In genomic region chr1:180364005-180364404, GRCm38 (mm10) we compare ENCODE assay signal across 8 mouse cellular contexts. TPM values are rescaled to one million over a fixed set of nuclear protein-coding genes. Genes with fewer than 3 reads are reported as not detected.
DNase-seq lines count a peak whose midpoint lies in the region; ATAC-seq lines count a peak whose summit lies in the region.

No protein-coding gene starts in this region.

- peaks cover 40% of the 10 kb centered on the region for H3K4me1 ChIP-seq in forebrain, embryonic 13.5 days
- H3K4me1 ChIP-seq in forebrain, embryonic 11.5 days (replicated peaks; ENCODE audit: control insufficient read depth, insufficient read depth, low read length), result peaks cover 6% of the 10 kb centered on the region; the same call in 1 of the 2 replicates
- H3K4me1 ChIP-seq in kidney, embryonic 15.5 days, result peaks cover 70% of the 10 kb centered on the region
- peaks cover 28% of the 10 kb centered on the region for H3K4me1 ChIP-seq in midbrain, embryonic 16.5 days (ENCODE audit: control insufficient read depth, insufficient read depth, low read length)

- H3K4me3 ChIP-seq in forebrain, embryonic 13.5 days, result 0 out of 2 replicates have a peak overlapping the region, but pooled peaks have one; percentile 44
- H3K4me3 ChIP-seq in forebrain, embryonic 11.5 days (ENCODE audit: low read depth, low read length), result no peak overlapping the region
- no peak overlapping the region for H3K4me3 ChIP-seq in kidney, embryonic 15.5 days (replicated peaks)
- H3K4me3 ChIP-seq in midbrain, embryonic 16.5 days (ENCODE audit: low read depth, low read length), result 0 out of 2 replicates have a peak overlapping the region, but pooled peaks have one; percentile 4

- no peaks in the 10 kb centered on the region for H3K9me3 ChIP-seq in forebrain, embryonic 13.5 days (replicated peaks)
- H3K9me3 ChIP-seq in forebrain, embryonic 11.5 days (ENCODE audit: control insufficient read depth, low read length), result no peaks in the 10 kb centered on the region
- H3K9me3 ChIP-seq in kidney, embryonic 15.5 days (replicated peaks), result no peaks in the 10 kb centered on the region
- no peaks in the 10 kb centered on the region for H3K9me3 ChIP-seq in midbrain, embryonic 16.5 days (replicated peaks; ENCODE audit: control insufficient read depth, low read length, poor library complexity, severe bottlenecking)

- peak overlapping the region; percentile 69 for H3K4me2 ChIP-seq in forebrain, embryonic 13.5 days
- no peak overlapping the region for H3K4me2 ChIP-seq in forebrain, embryonic 11.5 days (ENCODE audit: low read depth, low read length, severe bottlenecking)
- peak overlapping the region; percentile 17; the same call in 1 of the 2 replicates for H3K4me2 ChIP-seq in kidney, embryonic 15.5 days
- peak overlapping the region; percentile 69 for H3K4me2 ChIP-seq in midbrain, embryonic 16.5 days (ENCODE audit: low read length)

- 76% methylated on average over 17 of the region's 17 CpGs for WGBS in forebrain, embryonic 13.5 days
- 82% methylated on average over 17 of the region's 17 CpGs for WGBS in forebrain, embryonic 11.5 days
- WGBS in kidney, embryonic 15.5 days, result 56% methylated on average over 17 of the region's 17 CpGs
- 71% methylated on average over 17 of the region's 17 CpGs for WGBS in midbrain, embryonic 16.5 days

- no peaks in the 10 kb centered on the region for H3K36me3 ChIP-seq in forebrain, embryonic 13.5 days (ENCODE audit: poor library complexity, severe bottlenecking)
- H3K36me3 ChIP-seq in forebrain, embryonic 11.5 days (ENCODE audit: control insufficient read depth, insufficient read depth, low read length), result no peaks in the 10 kb centered on the region
- peaks cover 6% of the 10 kb centered on the region; the same call in 1 of the 2 replicates for H3K36me3 ChIP-seq in kidney, embryonic 15.5 days
- H3K36me3 ChIP-seq in midbrain, embryonic 16.5 days (ENCODE audit: control insufficient read depth, insufficient read depth, low read length), result no peaks in the 10 kb centered on the region

- DNase-seq in forebrain, embryonic 11.5 days (ENCODE audit: low spot score), result no peak
- peak; percentile 91 for DNase-seq in CD4-positive, CD25-positive, alpha-beta regulatory T cell, adult 2 months (ENCODE audit: low read depth, low spot score)
- DNase-seq in frontal cortex, adult 2 months (ENCODE audit: extremely low spot score in 1 of 2, low spot score in 1 of 2), result no peak
- DNase-seq in MN1 (ENCODE audit: low spot score), result no peak

- no peak overlapping the region for H3K9ac ChIP-seq in forebrain, embryonic 13.5 days
- H3K9ac ChIP-seq in forebrain, embryonic 11.5 days (ENCODE audit: low read length), result no peak overlapping the region
- H3K9ac ChIP-seq in kidney, embryonic 15.5 days, result no peak overlapping the region
- peak overlapping the region; percentile 18; the same call in 1 of the 2 replicates for H3K9ac ChIP-seq in midbrain, embryonic 16.5 days (ENCODE audit: low read depth, low read length)

- H3K27me3 ChIP-seq in forebrain, embryonic 13.5 days, result no peaks in the 10 kb centered on the region
- no peaks in the 10 kb centered on the region for H3K27me3 ChIP-seq in forebrain, embryonic 11.5 days (ENCODE audit: control insufficient read depth, insufficient read depth, low read length)
- no peaks in the 10 kb centered on the region for H3K27me3 ChIP-seq in kidney, embryonic 15.5 days
- H3K27me3 ChIP-seq in midbrain, embryonic 16.5 days (ENCODE audit: control insufficient read depth, insufficient read depth, low read depth, low read length), result no peaks in the 10 kb centered on the region

- H3K27ac ChIP-seq in forebrain, embryonic 13.5 days, result 0 out of 2 replicates have a peak overlapping the region, but pooled peaks have one; percentile 17
- no peak overlapping the region for H3K27ac ChIP-seq in forebrain, embryonic 11.5 days (ENCODE audit: low read depth, low read length)
- peak overlapping the region; percentile 85 for H3K27ac ChIP-seq in kidney, embryonic 15.5 days
- H3K27ac ChIP-seq in midbrain, embryonic 16.5 days (ENCODE audit: low read length), result peak overlapping the region; percentile 98

- no peak for ATAC-seq in forebrain, embryonic 13.5 days
- no peak for ATAC-seq in forebrain, embryonic 11.5 days (replicated peaks; ENCODE audit: low FRiP score)
- peak; percentile 14 for ATAC-seq in granulocyte monocyte progenitor cell, adult 5-6 weeks (replicated peaks; ENCODE audit: poor library complexity, severe bottlenecking)
- ATAC-seq in kidney, embryonic 15.5 days (replicated peaks; ENCODE audit: low FRiP score), result no peak
- no peak for ATAC-seq in midbrain, embryonic 16.5 days

RNA-seq across cellular contexts. Expression of gene Itpkb, which starts 33.7 kb away (rescaled TPM):
- 2.3 and 2.5 TPM in 2 replicates for polyA plus RNA-seq in forebrain, embryonic 13.5 days (2015; fragmentation: Nextera tagmentation; extraction: Ambion mirVana)
- polyA plus RNA-seq in forebrain, embryonic 11.5 days (2014; fragmentation: Nextera tagmentation; extraction: Ambion mirVana), result 3.0 and 3.2 TPM in 2 replicates
- total RNA-seq in granulocyte monocyte progenitor cell, adult 5-6 weeks (2014; fragmentation: Nextera tagmentation), result 18.7 and 19.6 TPM in 2 replicates
- 9.6 and 13.3 TPM in 2 replicates for total RNA-seq in granulocyte monocyte progenitor cell, adult 5-6 weeks (2017)
- 8.8 and 9.4 TPM in 2 replicates for polyA plus RNA-seq in kidney, embryonic 15.5 days (2015; fragmentation: Nextera tagmentation; extraction: Ambion mirVana)
- polyA plus RNA-seq in midbrain, embryonic 16.5 days (2015; fragmentation: Nextera tagmentation; extraction: Ambion mirVana), result 2.2 and 2.3 TPM in 2 replicates
- polyA plus RNA-seq in frontal cortex, adult 2 months (2012; rRNA removed), result 8.9 and 9.2 TPM in 2 replicates

Comparison
In these comparisons a context has a peak if more than half of its experiments do, and no peak if none do; other contexts are left out.
1. H3K4me3 ChIP-seq: peak in forebrain, embryonic 13.5 days (single experiment) and midbrain, embryonic 16.5 days (single experiment); none in forebrain, embryonic 11.5 days (single experiment) and kidney, embryonic 15.5 days (single experiment).